Mouse (Mus musculus): ENCODE measurements at regions not wholly inside any gene's neighbourhood (a gene's known extent, or its start where the extent isn't known, plus 50 kb on each side); places are given as distances from the start of the nearest gene placed in this dataset.
"Not testable (repeated sequence)": the region's sequence is repeated elsewhere in the genome, so short reads cannot be mapped to it uniquely, and the experiment has no call there.

DNA sequence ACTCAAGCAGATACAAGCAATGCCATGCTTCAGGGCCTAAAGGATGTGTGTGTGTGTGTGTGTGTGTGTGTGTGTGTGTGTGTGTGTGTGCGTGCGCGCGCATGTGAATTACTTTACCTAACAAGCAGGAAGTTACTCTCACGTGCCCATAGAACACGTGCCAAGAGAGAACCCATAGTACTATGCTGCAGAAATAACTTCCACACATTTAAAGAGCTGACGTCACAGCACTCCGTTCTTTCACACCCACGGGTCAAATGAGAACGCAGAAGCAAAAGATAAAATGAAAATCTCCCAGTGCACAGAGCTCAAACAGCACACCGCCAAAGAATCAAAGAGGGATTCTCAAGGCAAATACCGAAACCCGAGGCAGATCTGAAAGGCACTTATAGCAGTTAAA lies 195.9 kb downstream of the Unc5cl start:
- DNase-seq (ENCODE audit: low spot score in 2 of 2), result no peak

DNA sequence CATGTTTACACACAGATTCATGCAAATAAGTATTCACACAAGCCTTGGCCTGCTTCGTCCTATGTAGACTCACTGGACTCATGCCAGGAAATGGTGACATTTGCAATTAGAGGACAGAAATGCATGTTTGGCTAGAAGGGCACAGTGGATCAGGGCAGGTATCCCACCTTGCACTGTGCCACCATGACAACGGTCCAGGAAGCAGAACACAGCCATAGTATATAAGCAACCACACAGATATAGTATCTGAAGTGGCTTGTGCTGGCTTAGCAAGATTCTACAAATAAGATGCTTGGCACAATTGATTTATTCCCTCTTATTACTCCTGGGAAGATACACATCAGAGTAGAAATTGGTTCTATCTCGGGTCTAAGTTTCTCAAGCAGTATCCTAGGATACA lies 218.0 kb downstream of the Unc5cl start:
- DNase-seq (ENCODE audit: low spot score in 2 of 2), result no peak

- DNase-seq (ENCODE audit: low spot score in 2 of 2), result no peak
Measured at GRCm38 (mm10) chr17:48678216-48678832, 223.6 kb downstream of the Unc5cl start.

GRCm38 (mm10) chr17:48680331-48680730 lies 225.6 kb downstream of the Unc5cl start:
- no peak for DNase-seq (ENCODE audit: low spot score in 2 of 2)

GRCm38 (mm10) chr17:48688944-48689343 lies 234.2 kb downstream of the Unc5cl start:
- no peak for DNase-seq (ENCODE audit: low spot score in 2 of 2)

GRCm38 (mm10) chr17:48698456-48698855 lies 233.7 kb upstream of the Lrfn2 start:
- no peak for DNase-seq (ENCODE audit: low spot score in 2 of 2)

- no peak for DNase-seq (ENCODE audit: low spot score in 2 of 2)
Measured at GRCm38 (mm10) chr17:48700591-48700990, 231.6 kb upstream of the Lrfn2 start.

- DNase-seq (ENCODE audit: low spot score in 2 of 2), result no peak
Measured at GRCm38 (mm10) chr17:48720506-48720905, 211.7 kb upstream of the Lrfn2 start.

GRCm38 (mm10) chr17:48723286-48723685 lies 208.9 kb upstream of the Lrfn2 start:
- DNase-seq (ENCODE audit: low spot score in 2 of 2), result no peak

DNA sequence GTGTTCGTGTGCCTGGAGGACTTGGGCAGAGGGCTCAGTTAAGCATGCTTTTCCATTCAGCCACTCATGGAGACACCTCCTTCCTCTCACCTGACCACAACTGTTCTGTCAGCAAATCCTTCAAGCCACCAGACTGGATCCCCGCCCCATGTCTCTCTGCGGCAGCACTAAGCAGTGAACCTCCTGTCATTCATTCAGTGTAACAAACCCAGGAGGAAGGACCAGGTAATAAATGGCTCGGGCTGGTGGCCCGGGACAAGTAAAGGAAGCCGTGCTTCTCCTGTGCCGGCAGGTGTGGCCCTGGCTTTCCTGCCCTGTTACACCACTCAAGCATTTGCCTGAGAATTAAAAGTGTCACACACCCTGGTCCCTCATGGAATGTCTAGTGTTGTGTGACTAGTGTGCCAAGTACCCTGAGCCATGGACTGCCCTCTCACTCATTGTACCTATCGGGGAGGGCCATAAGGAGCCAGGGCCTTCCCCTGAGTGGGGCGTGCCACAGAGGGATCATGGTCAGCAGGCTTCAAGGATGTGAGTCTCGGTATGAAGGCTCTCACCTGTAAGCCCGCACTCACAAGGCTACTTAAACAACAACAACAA lies 207.6 kb upstream of the Lrfn2 start:
- no peak for DNase-seq (ENCODE audit: low spot score in 2 of 2)

DNA sequence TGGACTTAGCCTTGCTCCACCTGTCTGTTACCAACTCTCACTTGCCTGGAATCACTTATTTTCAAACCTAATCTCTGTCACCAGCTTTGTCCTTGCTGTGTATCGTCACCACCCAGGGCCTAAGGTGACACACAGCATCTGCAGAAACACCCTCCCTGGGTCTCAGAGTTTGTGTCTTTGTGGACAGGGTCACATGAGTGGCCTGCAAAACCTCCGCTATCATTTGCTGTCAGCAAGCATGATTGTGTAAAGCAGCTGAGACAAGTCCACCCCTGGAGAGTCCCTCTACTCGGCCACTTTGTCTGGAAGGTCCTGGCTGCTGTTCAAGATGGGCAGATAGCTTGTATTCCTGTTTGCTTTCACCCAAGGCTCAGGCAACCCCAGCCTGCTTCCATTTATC lies 205.7 kb upstream of the Lrfn2 start:
- DNase-seq (ENCODE audit: low spot score in 2 of 2), result no peak

DNA sequence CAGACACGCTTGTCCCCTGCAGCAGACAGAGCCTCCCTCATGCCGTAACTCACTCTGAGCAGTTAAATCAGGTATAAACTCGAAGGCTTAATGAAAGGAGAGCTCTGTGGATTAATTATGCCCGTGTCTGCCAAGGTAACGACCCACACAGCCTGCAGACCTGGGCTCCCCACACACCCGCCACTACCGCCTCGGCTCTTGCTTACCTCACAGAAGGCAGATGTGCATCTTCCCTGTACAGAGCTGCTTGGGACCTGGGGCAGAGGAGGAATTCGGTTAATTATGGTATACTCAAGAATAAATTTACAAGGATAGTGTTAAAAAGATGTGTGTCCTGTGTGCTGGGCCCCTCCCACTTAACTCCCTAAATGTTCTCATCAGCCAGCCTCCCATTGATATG lies 198.4 kb upstream of the Lrfn2 start:
- DNase-seq (ENCODE audit: low spot score in 2 of 2), result no peak

DNA sequence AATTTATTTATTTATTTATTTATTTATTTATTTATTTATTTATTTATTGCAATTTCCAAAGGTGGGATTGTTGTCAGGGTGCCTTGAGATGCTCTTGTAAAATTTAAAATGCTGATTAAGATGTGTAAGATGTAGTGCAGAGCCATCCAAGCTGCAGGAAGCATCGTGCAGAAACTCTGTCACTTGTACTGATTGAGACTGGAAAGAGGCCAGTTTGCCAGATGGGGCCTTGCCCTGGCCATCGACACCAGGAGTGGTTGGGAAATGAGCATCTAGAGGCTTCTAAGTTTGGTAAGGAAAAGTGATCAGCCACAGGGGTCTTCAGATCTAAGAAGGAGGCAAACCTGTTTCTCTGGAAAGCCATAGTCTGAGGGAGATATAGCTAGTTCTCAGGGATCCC lies 195.0 kb upstream of the Lrfn2 start:
- not testable (repeated sequence) for DNase-seq (ENCODE audit: low spot score in 2 of 2)

- no peak for DNase-seq (ENCODE audit: low spot score in 2 of 2)
Measured at GRCm38 (mm10) chr17:48738708-48739107, 193.5 kb upstream of the Lrfn2 start.

DNA sequence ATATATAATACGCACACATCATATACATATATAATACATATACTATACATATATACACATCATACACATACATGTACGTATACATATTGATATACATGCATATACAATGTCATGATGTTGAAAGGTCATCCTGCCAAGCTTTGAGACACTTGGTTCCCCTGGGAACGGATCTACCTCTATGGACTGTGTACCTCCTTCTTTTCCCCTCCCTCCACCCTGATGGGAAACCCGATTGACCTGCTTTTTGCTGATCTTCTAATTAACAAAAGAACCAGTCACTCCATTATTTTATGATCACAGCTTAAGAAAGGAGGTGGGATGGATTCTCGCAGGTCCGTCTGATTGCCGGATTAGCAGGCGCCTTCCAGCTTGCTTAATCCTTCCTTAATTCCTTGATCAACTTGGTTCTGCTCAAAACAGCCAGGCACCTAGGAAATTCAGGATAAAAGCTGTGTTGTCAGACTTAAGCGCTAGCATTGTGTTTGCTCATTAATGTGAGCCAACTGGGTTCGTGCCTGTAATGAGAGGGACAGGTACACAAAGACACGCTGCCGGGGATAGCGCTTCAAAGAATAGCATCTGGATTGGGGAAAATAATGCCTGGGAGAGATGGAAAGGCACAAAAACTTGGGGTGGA lies 189.3 kb upstream of the Lrfn2 start:
- DNase-seq (ENCODE audit: low spot score in 2 of 2), result no peak

DNA sequence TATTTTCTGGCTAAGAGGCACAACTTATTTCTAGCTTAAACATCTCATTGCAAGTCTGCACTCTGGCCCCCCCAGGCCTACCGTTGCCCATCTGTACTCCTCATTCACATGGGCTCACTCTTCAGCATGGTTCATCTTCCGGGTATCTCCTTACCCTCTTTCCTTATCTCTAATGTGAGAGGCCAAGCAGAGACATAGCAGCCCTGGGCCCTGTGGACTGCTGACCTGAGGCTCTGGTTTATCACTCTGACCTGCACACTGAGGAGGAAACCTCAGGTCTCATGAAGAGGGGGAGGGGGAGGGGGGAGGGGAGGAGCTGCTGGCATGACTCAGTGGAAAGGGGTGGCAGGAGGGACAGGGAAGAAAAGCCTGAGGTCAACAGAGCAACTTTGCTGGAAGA lies 162.1 kb upstream of the Lrfn2 start:
- DNase-seq (ENCODE audit: low spot score in 2 of 2), result no peak

DNA sequence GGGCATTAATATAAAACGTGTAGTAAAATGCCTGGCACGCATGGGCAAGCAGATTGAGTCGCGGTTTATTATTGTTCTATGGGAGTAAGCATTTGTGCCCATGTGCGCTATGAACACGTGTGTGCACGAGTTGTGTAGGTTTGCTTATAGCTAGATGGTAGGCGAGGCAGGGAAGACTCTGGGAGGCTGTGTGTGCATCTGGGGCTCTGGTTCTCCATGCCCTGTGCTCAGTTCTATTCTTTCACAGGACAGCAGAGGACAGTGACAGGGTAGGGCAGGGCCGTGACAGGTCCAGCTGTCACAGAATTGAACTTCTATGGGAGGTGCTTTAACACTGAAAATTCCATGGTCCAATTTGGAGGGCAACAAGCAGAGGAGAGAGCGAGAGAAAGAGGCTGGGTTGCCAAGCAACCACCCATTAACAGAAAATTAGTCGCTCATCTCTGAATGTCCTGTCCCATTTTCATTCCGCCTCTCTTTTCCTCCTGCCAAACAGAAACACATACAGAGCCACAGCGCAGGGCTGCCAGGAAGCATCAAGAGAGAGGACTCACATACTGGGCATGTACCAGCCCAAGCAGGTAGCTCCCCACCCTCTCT lies 160.4 kb upstream of the Lrfn2 start:
- no peak for DNase-seq (ENCODE audit: low spot score in 2 of 2)

GRCm38 (mm10) chr17:48774172-48774890 lies 157.8 kb upstream of the Lrfn2 start:
- peak in 1 of 2 experiments; percentile 9 for DNase-seq (ENCODE audit: low spot score in 2 of 2)

GRCm38 (mm10) chr17:48775479-48775878 lies 156.7 kb upstream of the Lrfn2 start:
- DNase-seq (ENCODE audit: low spot score in 2 of 2), result no peak

DNA sequence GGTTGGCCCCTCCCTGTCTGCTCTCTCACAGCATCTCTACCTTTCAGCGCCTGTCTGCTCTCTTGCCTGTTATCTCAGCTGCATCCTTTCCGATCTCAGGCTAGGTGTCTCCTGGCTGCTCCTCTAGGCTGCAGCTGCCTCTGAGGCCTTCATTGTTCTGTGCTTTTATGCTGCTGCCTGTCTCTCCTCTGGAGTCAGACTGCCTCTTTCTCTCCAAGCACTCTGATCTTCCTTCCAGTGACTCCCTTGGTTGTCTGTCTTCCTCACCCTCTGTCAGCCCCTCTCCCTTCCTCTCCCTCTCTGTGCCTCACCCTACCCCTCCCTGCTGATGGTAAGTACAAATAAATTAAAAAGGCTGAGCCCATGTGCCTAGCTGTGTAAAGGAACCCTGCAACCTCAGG lies 155.7 kb upstream of the Lrfn2 start:
- DNase-seq (ENCODE audit: low spot score in 2 of 2), result no peak

DNA sequence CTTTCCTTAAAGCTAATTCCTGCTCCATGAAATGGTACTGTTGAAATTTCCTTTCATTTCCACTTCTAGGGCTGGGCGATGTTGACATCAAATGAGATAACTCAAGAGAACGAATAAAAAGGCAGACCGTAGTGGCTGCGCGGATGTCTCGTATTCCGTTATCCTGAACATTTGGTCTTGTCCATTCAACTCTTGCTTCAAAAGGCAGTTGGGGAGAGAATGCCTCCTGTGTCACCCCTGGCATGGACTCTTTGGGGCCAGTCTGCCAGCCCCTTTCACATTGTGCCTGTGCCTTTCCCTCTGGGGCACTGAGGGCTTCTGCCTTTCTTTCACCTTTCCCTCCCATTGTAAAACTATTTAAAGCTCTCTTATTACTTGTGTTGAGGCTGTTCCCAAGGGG lies 152.0 kb upstream of the Lrfn2 start:
- no peak for DNase-seq (ENCODE audit: low spot score in 2 of 2)

- no peak for DNase-seq (ENCODE audit: low spot score in 2 of 2)
Measured at GRCm38 (mm10) chr17:48784417-48784816, 147.8 kb upstream of the Lrfn2 start.

All from gastrocnemius, adult 8-10 months (tissue).